Mouse (Mus musculus) stomach, embryonic 14.5 days (tissue): ENCODE data around the gene Olfr456. TPM values are rescaled to one million over a fixed set of nuclear protein-coding genes. Genes with fewer than 3 reads are reported as not detected.
"Not testable (repeated sequence)": the region's sequence is repeated elsewhere in the genome, so short reads cannot be mapped to it uniquely, and the experiment has no call there.

ENCODE experiments used
- ATAC-seq: fragments of 200-750 bp; cut with Nextera tagmentation; 2 replicates; pipeline ENCODE4 v1.8.0; 2017; ENCODE audit warnings: low read depth, moderate TSS enrichment; ENCODE audit not compliant: insufficient number of reproducible peaks, insufficient read depth, low FRiP score
- H3K27ac ChIP-seq: fragments of 300-500 bp; sonication (generic); 2 replicates; pipeline ENCODE4 v1.5.1; 2014; ENCODE audit warnings: mild to moderate bottlenecking, low read length, moderate library complexity, mixed read lengths
- H3K27me3 ChIP-seq: fragments of 300-500 bp; sonication (generic); 2 replicates; pipeline ENCODE4 v1.6.1; 2014; ENCODE audit warnings: low read length, control low read depth, mixed read lengths; ENCODE audit not compliant: control insufficient read depth, insufficient read depth
- H3K36me3 ChIP-seq: fragments of 300-500 bp; sonication (generic); 2 replicates; pipeline ENCODE4 v1.6.1; 2014; ENCODE audit warnings: mild to moderate bottlenecking, control low read depth, low read length, moderate library complexity, mixed read lengths; ENCODE audit not compliant: control insufficient read depth, insufficient read depth
- H3K4me1 ChIP-seq: fragments of 300-500 bp; sonication (generic); 2 replicates; pipeline ENCODE4 v1.6.1; 2014; ENCODE audit warnings: low read length, control low read depth, mixed read lengths; ENCODE audit not compliant: control insufficient read depth, insufficient read depth
- H3K4me2 ChIP-seq: fragments of 300-500 bp; sonication (generic); replicated peaks from 2 replicates; pipeline ENCODE4 v1.6.1; 2014; ENCODE audit warnings: low read depth, low read length, control low read depth
- H3K4me3 ChIP-seq: fragments of 300-500 bp; sonication (generic); 2 replicates; pipeline ENCODE4 v1.5.1; 2014; ENCODE audit warnings: low read depth, low read length, control low read depth
- H3K9ac ChIP-seq: fragments of 300-500 bp; sonication (generic); replicated peaks from 2 replicates; pipeline ENCODE4 v1.6.1; 2014; ENCODE audit warnings: low read depth, mild to moderate bottlenecking, control low read depth, low read length, moderate library complexity, mixed read lengths
- H3K9me3 ChIP-seq: fragments of 300-500 bp; sonication (generic); 2 replicates; pipeline ENCODE4 v1.6.1; 2016; ENCODE audit warnings: low read depth, low read length, control low read depth; ENCODE audit not compliant: control insufficient read depth
- WGBS: fragments of 180-500 bp; shearing (Covaris S2); extraction: QIAGEN DNeasy Blood & Tissue Kit; methylation state at CpG from one replicate; pipeline ENCODE4 v1.1.7; 2014; 5-methylcytosine and 5-hydroxymethylcytosine counted together
- polyA plus RNA-seq: library from polyadenylated mRNA; unstranded; fragments of >200 nt; fragmentation: Nextera tagmentation; extraction: Ambion mirVana; gene quantifications from 2 replicates; pipeline ENCODE4 v1.2.1, GENCODE M21; 2014

Olfr456 gene
- polyA plus RNA-seq = not detected in 2 replicates

DNA sequence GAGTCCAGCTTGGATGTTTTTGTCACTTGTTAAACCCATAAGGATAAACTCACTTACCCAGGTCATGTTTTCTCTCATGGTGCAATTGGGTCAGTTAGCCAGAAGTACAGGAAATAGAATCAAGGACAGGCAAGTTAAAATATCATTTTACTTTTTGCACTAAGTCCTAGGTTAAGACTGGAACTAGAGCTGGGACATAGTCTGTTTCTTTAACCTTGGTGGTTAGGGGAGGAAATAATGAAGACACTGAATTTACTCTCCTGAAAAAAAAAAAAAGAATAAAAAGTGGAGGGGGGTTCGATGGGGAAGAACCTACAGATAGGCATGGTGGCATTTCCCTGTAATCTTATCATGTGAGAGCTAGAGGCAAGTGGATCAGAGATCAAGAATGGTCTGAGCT, at the start of gene Olfr456:
Olfr456 (minus strand) TSS at position 101 of the 400 bp plus-strand sequence.
- Histone ChIP-seq H3K4me1 (no peaks in the 10 kb centered on the region), H3K27ac (no peak within 1 kb of the TSS), H3K9me3 (no peaks in the 10 kb centered on the region), H3K27me3 (no peaks in the 10 kb centered on the region), H3K9ac (no peak within 1 kb of the TSS), H3K4me2 (no peak within 1 kb of the TSS), H3K36me3 (no peaks in the 10 kb centered on the region), H3K4me3 (no peak within 1 kb of the TSS)
- WGBS = 65% methylated on average over 1 of the region's 1 CpGs
- ATAC-seq = no peak

DNA sequence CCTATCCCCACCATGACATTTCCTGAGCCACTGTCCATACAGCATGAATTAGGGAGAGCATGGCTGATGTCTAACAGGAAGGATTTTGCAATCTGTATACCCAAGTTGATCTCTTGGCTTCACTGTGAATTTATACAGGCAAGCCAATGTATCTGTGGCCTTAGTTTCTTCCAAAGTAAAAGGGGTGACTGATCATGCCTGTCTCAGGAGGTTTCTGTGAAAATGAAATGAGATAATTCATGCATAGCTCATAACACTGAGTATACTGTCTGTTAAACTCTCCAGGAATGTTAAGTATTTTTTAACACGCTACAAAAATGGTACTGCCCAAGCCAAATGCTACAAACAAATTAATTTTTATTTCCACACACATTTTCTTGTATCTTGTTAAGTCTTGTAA, 26.4 kb upstream of the Olfr456 start:
- Histone ChIP-seq H3K4me1 (no peaks in the 10 kb centered on the region), H3K27ac (no peak overlapping the region), H3K9ac (no peak overlapping the region), H3K4me2 (no peak overlapping the region), H3K4me3 (no peak overlapping the region), H3K9me3 (no peaks in the 10 kb centered on the region), H3K36me3 (no peaks in the 10 kb centered on the region), H3K27me3 (no peaks in the 10 kb centered on the region)
- whole genome bisulfite sequencing = 66% methylated on average over 1 of the region's 1 CpGs
- no peak for ATAC-seq

DNA sequence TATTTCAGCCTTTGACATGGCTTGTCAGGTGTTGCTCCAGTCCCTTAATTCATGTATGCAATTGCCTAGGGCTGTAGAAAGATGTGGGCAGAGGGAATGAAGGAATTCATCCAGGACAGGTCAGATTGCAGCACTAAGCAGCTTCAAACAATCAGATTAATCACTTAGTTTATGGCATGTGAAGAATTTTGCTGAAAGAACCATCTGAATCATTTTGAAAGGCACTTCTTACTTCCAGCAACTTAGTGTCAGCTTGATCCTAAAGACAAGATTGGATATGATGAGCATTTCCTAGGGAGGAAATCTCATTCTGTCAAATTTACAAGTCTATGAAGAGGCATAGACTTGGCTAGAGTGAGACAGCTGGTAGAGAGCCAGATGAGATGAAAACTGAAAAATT, 22.3 kb upstream of the Olfr456 start:
- Histone ChIP-seq H3K27me3 (no peaks in the 10 kb centered on the region), H3K4me2 (no peak overlapping the region), H3K4me1 (no peaks in the 10 kb centered on the region), H3K27ac (no peak overlapping the region), H3K9me3 (no peaks in the 10 kb centered on the region; the same call in 1 of the 2 replicates), H3K4me3 (no peak overlapping the region), H3K9ac (no peak overlapping the region), H3K36me3 (no peaks in the 10 kb centered on the region)
- ATAC-seq = no peak

DNA sequence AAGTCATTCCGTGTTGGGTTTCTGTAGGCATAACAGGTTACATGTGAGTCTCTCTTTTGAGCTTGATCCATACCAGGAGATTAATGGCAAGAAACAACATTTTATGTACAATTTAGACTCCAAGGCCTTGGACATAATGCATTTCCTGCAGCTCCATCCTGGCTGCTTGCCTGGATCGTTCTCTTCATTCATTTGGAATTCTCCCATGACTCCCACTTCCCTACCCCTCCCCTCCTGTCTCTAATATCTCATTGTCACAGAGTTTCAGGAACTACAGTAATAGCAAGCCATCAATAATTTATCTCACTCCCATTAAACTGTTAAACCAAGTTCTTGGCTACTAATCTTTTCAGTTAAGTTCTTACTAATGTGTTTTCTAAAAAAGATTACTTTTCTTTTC, 16.5 kb upstream of the Olfr456 start:
- no peak overlapping the region for H3K4me2 ChIP-seq
- no peaks in the 10 kb centered on the region; the same call in 1 of the 2 replicates for H3K9me3 ChIP-seq
- H3K9ac ChIP-seq = no peak overlapping the region
- no peaks in the 10 kb centered on the region for H3K4me1 ChIP-seq
- no peak for ATAC-seq
- H3K4me3 ChIP-seq = no peak overlapping the region
- H3K27me3 ChIP-seq = no peaks in the 10 kb centered on the region
- no peaks in the 10 kb centered on the region for H3K36me3 ChIP-seq
- no peak overlapping the region for H3K27ac ChIP-seq
- 62% methylated on average over 2 of the region's 2 CpGs for WGBS

DNA sequence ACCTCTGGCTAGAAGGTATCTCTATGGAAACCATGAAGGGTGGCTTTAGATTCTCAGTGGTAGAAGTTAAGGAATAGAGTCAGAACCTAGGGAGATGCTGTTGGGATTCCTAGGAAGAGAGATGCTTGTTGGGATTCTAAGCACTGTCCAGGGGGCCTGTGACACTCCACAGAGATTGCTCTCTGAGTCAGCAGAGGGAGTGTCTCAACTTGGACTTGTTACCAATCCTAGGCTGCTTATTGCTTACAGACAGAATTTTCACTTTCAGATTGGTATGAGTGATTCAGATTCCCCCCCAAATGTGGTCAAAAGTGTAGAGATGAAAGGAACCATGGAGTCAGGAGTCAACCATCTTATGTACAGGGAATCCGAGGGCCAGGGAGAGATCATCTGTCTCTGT, 2.7 kb upstream of the Olfr456 start:
- H3K27me3 ChIP-seq = no peaks in the 10 kb centered on the region
- 60% methylated on average over 1 of the region's 1 CpGs for WGBS
- ATAC-seq = no peak

DNA sequence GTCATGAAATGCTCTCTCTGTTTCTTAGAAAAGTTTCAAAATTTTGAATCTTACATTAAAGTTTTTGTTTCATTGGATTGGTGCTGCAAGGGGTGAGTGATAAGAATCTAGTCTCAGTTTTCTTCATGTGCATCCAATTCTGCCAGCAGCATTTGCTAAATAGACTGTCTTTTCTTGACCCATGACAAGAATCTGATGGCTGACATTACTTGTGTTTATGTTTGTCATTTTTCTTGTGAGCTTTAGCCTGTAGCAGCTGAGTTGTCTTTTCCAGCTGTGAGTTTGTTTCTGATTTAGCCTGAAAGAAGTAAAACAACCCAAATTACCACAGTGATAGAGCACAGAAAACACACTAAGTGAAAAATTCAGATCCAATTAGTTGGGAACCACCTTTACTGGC, 2.4 kb downstream of the Olfr456 start:
- Histone ChIP-seq H3K27me3 (no peaks in the 10 kb centered on the region), H3K4me3 (no peak overlapping the region), H3K27ac (no peak overlapping the region), H3K9me3 (no peaks in the 10 kb centered on the region), H3K9ac (no peak overlapping the region), H3K36me3 (no peaks in the 10 kb centered on the region), H3K4me1 (no peaks in the 10 kb centered on the region), H3K4me2 (no peak overlapping the region)
- ATAC-seq = no peak

More for the DNA sequence above, 2.7 kb upstream of the Olfr456 start:
- Histone ChIP-seq H3K4me1 (no peaks in the 10 kb centered on the region), H3K4me2 (no peak overlapping the region), H3K36me3 (no peaks in the 10 kb centered on the region), H3K9ac (no peak overlapping the region), H3K4me3 (no peak overlapping the region), H3K9me3 (no peaks in the 10 kb centered on the region), H3K27ac (no peak overlapping the region)

DNA sequence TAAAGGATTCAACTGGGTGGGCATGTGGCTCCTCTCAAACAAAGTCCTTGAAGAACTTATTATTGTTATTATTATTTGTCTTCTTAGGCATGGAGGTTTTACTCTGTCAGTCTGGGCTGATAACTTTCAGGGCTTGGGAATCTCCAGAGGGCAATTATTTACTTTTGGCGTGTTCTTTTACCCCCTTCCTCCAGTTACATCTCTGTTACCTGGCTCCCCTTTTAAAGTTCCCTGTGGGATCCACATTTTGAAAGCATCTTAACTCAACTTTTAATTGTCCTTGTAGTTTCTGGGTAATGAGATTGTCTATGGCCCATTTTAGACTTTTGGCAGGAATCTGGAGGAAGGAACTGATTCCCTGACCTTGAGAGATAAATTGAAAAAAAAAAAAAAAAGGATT, 10.8 kb downstream of the Olfr456 start, which contains the start of gene Olfr457:
Olfr457 (minus strand) TSS at position 101 of the 400 bp plus-strand sequence.
- 74% methylated on average over 1 of the region's 1 CpGs for WGBS
- no peaks in the 10 kb centered on the region for H3K27me3 ChIP-seq

DNA sequence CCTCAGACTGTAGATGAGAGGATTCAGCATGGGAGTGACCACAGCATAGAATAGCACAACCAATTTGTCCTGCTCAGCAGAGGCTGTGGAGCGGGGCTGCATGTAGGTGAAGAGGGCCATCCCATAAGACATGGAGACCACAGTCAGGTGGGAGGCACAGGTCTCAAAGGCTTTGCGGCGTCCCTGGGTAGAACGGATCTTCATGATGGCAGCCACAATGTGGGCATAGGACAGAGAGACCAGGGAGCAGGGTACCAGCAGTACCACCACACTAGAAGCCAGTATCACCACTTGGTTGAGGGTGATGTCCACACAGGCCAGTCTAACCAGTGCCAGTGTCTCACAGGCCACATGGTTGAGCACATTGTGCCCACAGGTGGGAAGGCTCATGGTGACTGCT, 15.7 kb downstream of the Olfr456 start:
- not testable (repeated sequence) for H3K9me3 ChIP-seq

More for the DNA sequence above, 10.8 kb downstream of the Olfr456 start, which contains the start of gene Olfr457:
- Histone ChIP-seq H3K27ac (no peak within 1 kb of the TSS), H3K4me3 (no peak within 1 kb of the TSS), H3K36me3 (no peaks in the 10 kb centered on the region), H3K9me3 (no peaks in the 10 kb centered on the region), H3K4me1 (no peaks in the 10 kb centered on the region), H3K9ac (no peak within 1 kb of the TSS), H3K4me2 (no peak within 1 kb of the TSS)
- no peak for ATAC-seq

DNA sequence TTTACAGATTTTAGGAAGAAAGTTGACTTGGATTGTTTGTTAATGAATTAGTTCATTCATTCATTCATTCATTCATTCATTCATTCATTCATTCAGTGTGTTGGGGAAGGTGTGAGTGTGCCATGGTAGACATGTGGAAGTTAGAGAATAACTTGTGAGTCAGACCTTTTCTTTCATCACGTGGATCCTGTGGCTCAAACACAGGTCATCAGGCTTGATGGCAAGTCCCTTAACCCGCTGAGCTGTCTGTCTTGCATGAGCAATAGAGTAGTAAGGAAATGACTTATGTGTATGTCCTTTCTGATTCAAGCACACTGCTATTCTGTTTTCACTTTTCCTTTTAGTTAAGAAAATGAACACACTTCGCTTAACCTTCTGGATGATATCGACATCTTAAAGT, 16.5 kb downstream of the Olfr456 start:
- H3K4me2 ChIP-seq = no peak overlapping the region
- H3K27ac ChIP-seq = no peak overlapping the region
- ATAC-seq = no peak
- no peaks in the 10 kb centered on the region for H3K36me3 ChIP-seq
- H3K27me3 ChIP-seq = no peaks in the 10 kb centered on the region
- H3K4me3 ChIP-seq = no peak overlapping the region
- H3K9me3 ChIP-seq = no peaks in the 10 kb centered on the region
- no peak overlapping the region for H3K9ac ChIP-seq
- WGBS = 91% methylated on average over 4 of the region's 4 CpGs
- H3K4me1 ChIP-seq = no peaks in the 10 kb centered on the region

More for the DNA sequence above, 15.7 kb downstream of the Olfr456 start:
- not testable (repeated sequence) for ATAC-seq, H3K4me1 ChIP-seq, H3K36me3 ChIP-seq, H3K9ac ChIP-seq, H3K27ac ChIP-seq, H3K27me3 ChIP-seq, H3K4me2 ChIP-seq, H3K4me3 ChIP-seq
- 99% methylated on average over 4 of the region's 4 CpGs for WGBS
